Mouse (Mus musculus): ENCODE measurements around the gene Cald1.

DNA sequence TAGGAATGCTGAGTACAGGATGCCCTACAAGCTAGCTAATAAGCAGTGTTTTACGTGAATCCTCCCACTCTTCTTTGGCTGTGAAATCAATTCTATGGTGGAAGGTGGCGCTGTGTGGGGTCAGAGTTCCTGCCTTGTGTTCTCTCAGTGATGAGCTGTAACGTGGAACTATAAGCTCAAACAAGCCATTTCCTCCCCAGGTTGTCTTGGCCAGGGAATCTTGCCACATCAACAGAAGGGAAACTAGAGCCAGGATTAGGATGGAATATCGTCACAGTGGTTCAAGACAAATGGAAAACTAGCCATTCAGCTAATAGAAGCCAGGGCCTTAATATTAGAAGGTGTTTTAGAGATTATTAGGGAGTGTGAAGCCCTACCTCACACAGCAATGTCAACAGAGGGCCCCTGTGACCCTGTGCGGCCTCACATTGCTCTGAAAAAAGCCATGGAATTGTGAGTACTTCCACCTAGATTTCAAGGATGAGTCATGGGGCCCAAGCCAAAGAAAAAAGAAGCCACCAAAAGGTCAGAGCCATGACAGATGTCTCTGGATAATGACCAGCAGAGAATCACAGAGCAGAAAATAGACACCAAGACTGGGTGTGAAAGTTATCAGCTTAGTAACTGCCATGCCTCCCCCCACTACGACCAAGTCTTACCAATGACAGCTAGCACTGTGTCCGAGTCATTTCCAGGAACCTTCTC, 33.0 kb upstream of the Cald1 start:
- TF ChIP-seq CTCF (IDR thresholded peaks at IDR 0.05; ENCODE audit: low read depth) = no peak
- TF ChIP-seq EP300 (IDR thresholded peaks at IDR 0.05; ENCODE audit: low read depth) = no peak
